In genomic region chr13:21781021-21781555, GRCm38 (mm10) we compare ENCODE assay signal across 9 mouse cellular contexts. TPM values are rescaled to one million over a fixed set of nuclear protein-coding genes. Genes with fewer than 3 reads are reported as not detected.
DNase-seq lines count a peak whose midpoint lies in the region; ATAC-seq and TF ChIP-seq lines count a peak whose summit lies in the region.
"Had no signal": no experiment of that assay in that cellular context is flagged by ENCODE, and none has a peak within 500 bp of the region (broad histone marks: within the 10 kb centered on the region; RNA-seq: fewer than 3 reads in every experiment).

No protein-coding gene starts in this region.

- H3K36me3 ChIP-seq in heart, adult 2 months (ENCODE audit: control insufficient read depth, insufficient read depth, low read length), result no peaks in the 10 kb centered on the region
- no peaks in the 10 kb centered on the region for H3K36me3 ChIP-seq in forebrain, embryonic 14.5 days (ENCODE audit: control insufficient read depth, insufficient read depth, low read length)
- no peaks in the 10 kb centered on the region for H3K36me3 ChIP-seq in liver, embryonic 15.5 days (replicated peaks)

- no peak overlapping the region for H3K27ac ChIP-seq in heart, adult 2 months
- peak overlapping the region; percentile 58; the same call in 1 of the 2 replicates for H3K27ac ChIP-seq in forebrain, embryonic 14.5 days (ENCODE audit: low read depth, low read length)
- H3K27ac ChIP-seq in liver, embryonic 15.5 days (replicated peaks), result peak overlapping the region; percentile 100

- TF ChIP-seq POLR2A in heart, adult 2 months (IDR thresholded peaks at IDR 0.05; ENCODE audit: insufficient read depth, low read depth, low read length), result no peak

- no peak for TF ChIP-seq EP300 in heart, adult 2 months (IDR thresholded peaks at IDR 0.05; ENCODE audit: insufficient read depth, low read depth, low read length)

- no peaks in the 10 kb centered on the region for H3K9me3 ChIP-seq in forebrain, embryonic 14.5 days (replicated peaks; ENCODE audit: control insufficient read depth, low read length)
- H3K9me3 ChIP-seq in liver, embryonic 15.5 days (replicated peaks), result no peaks in the 10 kb centered on the region

- intact Hi-C loops in heart, adult 2 months (cut with DNase I), result loop anchor here (10.0 kb wide), 1 partner anchor 1804 kb away; the partner anchor contains the start of gene Hist1h4d
- intact Hi-C loops in heart, postnatal 25 days (cut with DNase I), result no loop called here

- 0 out of 2 replicates have a peak, but pooled peaks cover 1% of the 10 kb centered on the region for H3K79me2 ChIP-seq in heart, adult 2 months (replicated peaks; ENCODE audit: control insufficient read depth, insufficient read depth, low read length)

- H3K27me3 ChIP-seq in heart, adult 2 months (ENCODE audit: control insufficient read depth, insufficient read depth, low read length), result no peaks in the 10 kb centered on the region
- no peaks in the 10 kb centered on the region for H3K27me3 ChIP-seq in forebrain, embryonic 14.5 days (replicated peaks; ENCODE audit: control insufficient read depth, insufficient read depth, low read length)
- no peaks in the 10 kb centered on the region for H3K27me3 ChIP-seq in liver, embryonic 15.5 days

- H3K4me1 ChIP-seq in heart, adult 2 months (ENCODE audit: control insufficient read depth, insufficient read depth, low read length), result peaks cover 2% of the 10 kb centered on the region; the same call in 1 of the 2 replicates
- H3K4me1 ChIP-seq in forebrain, embryonic 14.5 days (ENCODE audit: control insufficient read depth, insufficient read depth, low read length), result peaks cover 30% of the 10 kb centered on the region
- H3K4me1 ChIP-seq in liver, embryonic 15.5 days (replicated peaks), result peaks cover 66% of the 10 kb centered on the region

- no peak for TF ChIP-seq CTCF in heart, adult 2 months (IDR thresholded peaks at IDR 0.05)

- ATAC-seq in forebrain, embryonic 14.5 days, result no peak
- no peak for ATAC-seq in liver, embryonic 15.5 days (ENCODE audit: insufficient read depth)

- H3K4me2 ChIP-seq in forebrain, embryonic 14.5 days (ENCODE audit: low read length), result peak overlapping the region; percentile 76
- H3K4me2 ChIP-seq in liver, embryonic 15.5 days, result peak overlapping the region; percentile 79

- peak overlapping the region; percentile 77 for H3K4me3 ChIP-seq in heart, adult 2 months
- no peak overlapping the region for H3K4me3 ChIP-seq in forebrain, embryonic 14.5 days (ENCODE audit: low read depth, low read length)
- H3K4me3 ChIP-seq in liver, embryonic 15.5 days (replicated peaks), result peak overlapping the region; percentile 66

- no peak overlapping the region for H3K9ac ChIP-seq in heart, adult 2 months (ENCODE audit: low read depth, low read length)
- peak overlapping the region; percentile 83 for H3K9ac ChIP-seq in forebrain, embryonic 14.5 days (ENCODE audit: low read length)
- H3K9ac ChIP-seq in liver, embryonic 15.5 days, result peak overlapping the region; percentile 81

- WGBS in heart, adult 2 months, result 53% methylated on average over 6 of the region's 6 CpGs
- 41% methylated on average over 6 of the region's 6 CpGs for WGBS in forebrain, embryonic 14.5 days
- WGBS in liver, embryonic 15.5 days (ENCODE audit: insufficient replicate concordance), result 36% methylated on average over 6 of the region's 6 CpGs

- DNase-seq in heart, adult 2 months, result no peak
- DNase-seq in heart, postnatal 25 days (ENCODE audit: low spot score), result no peak
- DNase-seq in 416B (ENCODE audit: low read depth), result peak; percentile 73
- no peak for DNase-seq in forebrain, embryonic 14.5 days (ENCODE audit: low spot score)
- DNase-seq in testis, postnatal 10 days (ENCODE audit: low spot score), result no peak
- no peak for DNase-seq in layer of hippocampus, postnatal 10 days (ENCODE audit: low spot score in 2 of 2)
- DNase-seq in cerebellum, adult 11 months, result no peak

RNA-seq across cellular contexts. Expression of gene Hist1h1b, which starts 0.7 kb away (rescaled TPM):
- 1 to 10 TPM; 2.3 to 2.5 TPM for total RNA-seq in heart, adult 2 months (2021)
- polyA plus RNA-seq in heart, adult 2 months (2012; rRNA removed), result not detected in 2 replicates
- total RNA-seq in heart, postnatal 25 days (2021), result 1 to 10 TPM; 8.0 to 9.9 TPM
- polyA plus RNA-seq in forebrain, embryonic 14.5 days (2014; fragmentation: Nextera tagmentation; extraction: Ambion mirVana), result 11.0 and 11.1 TPM in 2 replicates
- polyA plus RNA-seq in liver, embryonic 15.5 days (2015; fragmentation: Nextera tagmentation; extraction: Ambion mirVana), result 32.9 and 34.2 TPM in 2 replicates
- total RNA-seq in layer of hippocampus, postnatal 10 days (2021), result 10 to 100 TPM; 33.1 to 44.1 TPM

RNA-seq across cellular contexts. Expression of gene Hist1h3i, which starts 2.1 kb away (rescaled TPM):
- total RNA-seq in heart, adult 2 months (2021), result 10 to 100 TPM in 1 of 2 experiments, 1 to 10 TPM in 1; 9.1 to 13.1 TPM
- polyA plus RNA-seq in heart, adult 2 months (2012; rRNA removed), result 1.1 and 1.7 TPM in 2 replicates
- total RNA-seq in heart, postnatal 25 days (2021), result 10 to 100 TPM; 21.5 to 29.2 TPM
- 108 and 166 TPM in 2 replicates for polyA plus RNA-seq in forebrain, embryonic 14.5 days (2014; fragmentation: Nextera tagmentation; extraction: Ambion mirVana)
- 144 and 178 TPM in 2 replicates for polyA plus RNA-seq in liver, embryonic 15.5 days (2015; fragmentation: Nextera tagmentation; extraction: Ambion mirVana)
- 100 to 1,000 TPM in 1 of 2 experiments, 10 to 100 TPM in 1; 85.1 to 110 TPM for total RNA-seq in layer of hippocampus, postnatal 10 days (2021)

RNA-seq across cellular contexts. Expression of gene Hist1h2an, which starts 5.9 kb away (rescaled TPM):
- not detected for total RNA-seq in heart, adult 2 months (2021)
- polyA plus RNA-seq in heart, adult 2 months (2012; rRNA removed), result not detected in 2 replicates
- total RNA-seq in heart, postnatal 25 days (2021), result under 1 TPM; 0.84 to 0.94 TPM
- polyA plus RNA-seq in forebrain, embryonic 14.5 days (2014; fragmentation: Nextera tagmentation; extraction: Ambion mirVana), result 6.6 TPM in 1 of 2 replicates, not detected in the other
- 10.9 and 14.7 TPM in 2 replicates for polyA plus RNA-seq in liver, embryonic 15.5 days (2015; fragmentation: Nextera tagmentation; extraction: Ambion mirVana)
- total RNA-seq in layer of hippocampus, postnatal 10 days (2021), result 10 to 100 TPM; 11.0 to 16.4 TPM
- polyA plus RNA-seq: neural tube, embryonic 14.5 days had no signal

RNA-seq across cellular contexts. Expression of gene Hist1h2bp, which starts 6.2 kb away (rescaled TPM):
- 1 to 10 TPM; 1.9 to 2.3 TPM for total RNA-seq in heart, adult 2 months (2021)
- polyA plus RNA-seq in heart, adult 2 months (2012; rRNA removed), result not detected in 2 replicates
- 1 to 10 TPM; 6.4 to 6.8 TPM for total RNA-seq in heart, postnatal 25 days (2021)
- 0.84 and 1.5 TPM in 2 replicates for polyA plus RNA-seq in forebrain, embryonic 14.5 days (2014; fragmentation: Nextera tagmentation; extraction: Ambion mirVana)
- polyA plus RNA-seq in liver, embryonic 15.5 days (2015; fragmentation: Nextera tagmentation; extraction: Ambion mirVana), result 5.4 and 6.8 TPM in 2 replicates
- 10 to 100 TPM; 22.4 to 23.5 TPM for total RNA-seq in layer of hippocampus, postnatal 10 days (2021)
- polyA plus RNA-seq: neural tube, embryonic 14.5 days had no signal

RNA-seq across cellular contexts. Expression of gene Hist1h2bn, which starts 27.2 kb away (rescaled TPM):
- total RNA-seq in heart, adult 2 months (2021), result 1 to 10 TPM; 2.6 to 6.9 TPM
- 1.6 and 1.9 TPM in 2 replicates for polyA plus RNA-seq in heart, adult 2 months (2012; rRNA removed)
- total RNA-seq in heart, postnatal 25 days (2021), result 10 to 100 TPM; 10.2 to 16.5 TPM
- 0.90 and 2.5 TPM in 2 replicates for polyA plus RNA-seq in forebrain, embryonic 14.5 days (2014; fragmentation: Nextera tagmentation; extraction: Ambion mirVana)
- 7.6 and 11.2 TPM in 2 replicates for polyA plus RNA-seq in liver, embryonic 15.5 days (2015; fragmentation: Nextera tagmentation; extraction: Ambion mirVana)
- 10 to 100 TPM; 26.0 to 38.7 TPM for total RNA-seq in layer of hippocampus, postnatal 10 days (2021)

Comparison
In these comparisons a context has a peak if more than half of its experiments do, and no peak if none do; other contexts are left out.
1. RNA of gene Hist1h2an, which starts 5.9 kb away (total RNA-seq): 11.0 to 16.4 TPM in layer of hippocampus, postnatal 10 days; 0.84 to 0.94 TPM in heart, postnatal 25 days and not detected in heart, adult 2 months; every median in the first group is over 4 times any median in the second.